ENCODE assay signal across 14 mouse cellular contexts in genomic region chr13:58916348-58916747, GRCm38 (mm10).
"Had no signal": no experiment of that assay in that cellular context is flagged by ENCODE, and none has a peak within 500 bp of the region (broad histone marks: within the 10 kb centered on the region; RNA-seq: fewer than 3 reads in every experiment).

No protein-coding gene starts in this region.

- ATAC-seq: midbrain, embryonic 16.5 days had no signal

- DNase-seq: lung, adult 18-20 months; lung, embryonic 14.5 days; lung, postnatal 10 days; lung, postnatal 4 days; midbrain, embryonic 14.5 days; retina, postnatal 1 day; right cerebral cortex, adult 18-20 months; right cerebral cortex, postnatal 25 days; right cerebral cortex, postnatal 4 days; spleen, adult 18-20 months; thymus, adult 18-20 months; thymus, postnatal 14 days; thymus, postnatal 36 days had no signal
